Mouse (Mus musculus) 416B (cell line): ENCODE results near the gene Olfr91.

ENCODE experiments used
- DNase-seq: peaks from one replicate; pipeline ENCODE4 v3.0.0; 2011; ENCODE audit warnings: low read depth

Olfr91 gene

GRCm38 (mm10) chr17:37061435-37061834 lies 36.6 kb downstream of the Olfr91 start:
- no peak for DNase-seq

GRCm38 (mm10) chr17:37056957-37057356 lies 41.1 kb downstream of the Olfr91 start:
- no peak for DNase-seq

GRCm38 (mm10) chr17:37051745-37052144 lies 46.3 kb downstream of the Olfr91 start:
- DNase-seq, result peak; percentile 34

GRCm38 (mm10) chr17:37050876-37051275 lies 47.2 kb downstream of the Olfr91 start:
- DNase-seq, result no peak

- no peak for DNase-seq
Measured at GRCm38 (mm10) chr17:37050399-37050798, 47.7 kb downstream of the Olfr91 start.

GRCm38 (mm10) chr17:37049570-37050310 lies 48.3 kb downstream of the Olfr91 start:
- DNase-seq, result no peak

GRCm38 (mm10) chr17:37048383-37048782 lies 49.7 kb downstream of the Olfr91 start:
- DNase-seq, result no peak

- DNase-seq, result peak; percentile 63
Measured at GRCm38 (mm10) chr17:37047981-37048380, 50.1 kb downstream of the Olfr91 start.

GRCm38 (mm10) chr17:37047332-37047976 lies 50.6 kb downstream of the Olfr91 start:
- no peak for DNase-seq

GRCm38 (mm10) chr17:37046312-37047112 lies 51.6 kb downstream of the Olfr91 start:
- DNase-seq, result peak; percentile 28

GRCm38 (mm10) chr17:37045611-37046311 lies 52.3 kb downstream of the Olfr91 start, which contains the start of gene Gabbr1:
TSS of gene Gabbr1 (plus strand) at chr17:37045966.
- peak; percentile 55 for DNase-seq

- DNase-seq, result peak; percentile 82
Measured at GRCm38 (mm10) chr17:37044651-37045244, 53.3 kb downstream of the Olfr91 start.
